Mouse (Mus musculus): ENCODE measurements at regions not wholly inside any gene's neighbourhood (a gene's known extent, or its start where the extent isn't known, plus 50 kb on each side); places are given as distances from the start of the nearest gene placed in this dataset.

- WGBS: 80% methylated on average over 3 of the region's 3 CpGs
- Histone ChIP-seq H3K9ac (replicated peaks; ENCODE audit: low read depth, low read length) (no peak overlapping the region), H3K4me1 (ENCODE audit: control insufficient read depth, insufficient read depth, low read length) (no peaks in the 10 kb centered on the region), H3K27ac (ENCODE audit: low read length) (no peak overlapping the region), H3K36me3 (ENCODE audit: control insufficient read depth, insufficient read depth, low read length) (no peaks in the 10 kb centered on the region), H3K4me3 (ENCODE audit: low read depth, low read length) (no peak overlapping the region), H3K27me3 (ENCODE audit: control insufficient read depth, insufficient read depth, low read length) (no peaks in the 10 kb centered on the region), H3K4me2 (replicated peaks; ENCODE audit: low read depth, low read length) (no peak overlapping the region), H3K9me3 (ENCODE audit: control insufficient read depth, low read depth, low read length) (no peaks in the 10 kb centered on the region)
- no peak for ATAC-seq (ENCODE audit: insufficient number of reproducible peaks, insufficient read depth, low FRiP score, low read depth)
Measured at GRCm38 (mm10) chr11:26826194-26826593, 232.4 kb upstream of the Vrk2 start.

DNA sequence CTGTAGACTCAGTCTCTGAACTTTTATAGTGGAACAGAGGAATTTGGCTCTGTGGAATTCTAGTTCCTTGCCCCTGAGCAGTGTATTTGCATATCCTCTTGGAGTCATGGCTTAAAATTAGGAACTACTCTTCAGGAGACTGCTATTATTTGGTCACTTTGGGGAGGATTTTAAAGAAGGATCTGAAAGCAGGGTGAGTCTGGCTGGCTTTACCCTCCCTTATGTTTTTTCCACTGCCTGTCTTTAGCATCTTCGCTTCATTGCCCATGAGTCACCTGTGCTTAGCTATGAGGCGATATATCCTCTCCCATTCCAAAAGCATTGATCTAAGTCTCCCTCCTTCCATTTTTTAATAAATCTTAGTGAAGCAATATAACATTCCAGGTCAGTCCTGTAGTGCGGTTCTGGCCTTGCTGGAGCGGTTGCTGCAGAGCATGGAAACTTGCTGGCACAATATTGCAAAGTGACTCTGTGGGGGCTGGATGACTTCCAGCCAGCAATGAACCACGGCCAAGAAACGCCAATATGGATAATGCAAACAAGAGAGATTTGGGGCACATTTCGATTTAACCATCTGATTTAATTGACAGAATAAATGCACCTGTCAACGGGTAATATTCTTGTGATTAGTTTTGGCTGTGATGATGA, 230.4 kb upstream of the Vrk2 start:
- H3K36me3 ChIP-seq (ENCODE audit: control insufficient read depth, insufficient read depth, low read length): no peaks in the 10 kb centered on the region
- H3K4me3 ChIP-seq (ENCODE audit: low read depth, low read length): no peak overlapping the region
- 84% methylated on average over 8 of the region's 8 CpGs for WGBS
- no peak overlapping the region for H3K27ac ChIP-seq (ENCODE audit: low read length)
- H3K4me2 ChIP-seq (replicated peaks; ENCODE audit: low read depth, low read length): no peak overlapping the region
- no peak for ATAC-seq (ENCODE audit: insufficient number of reproducible peaks, insufficient read depth, low FRiP score, low read depth)
- H3K9ac ChIP-seq (replicated peaks; ENCODE audit: low read depth, low read length): no peak overlapping the region
- no peaks in the 10 kb centered on the region for H3K4me1 ChIP-seq (ENCODE audit: control insufficient read depth, insufficient read depth, low read length)
- H3K27me3 ChIP-seq (ENCODE audit: control insufficient read depth, insufficient read depth, low read length): no peaks in the 10 kb centered on the region
- H3K9me3 ChIP-seq (ENCODE audit: control insufficient read depth, low read depth, low read length): no peaks in the 10 kb centered on the region

GRCm38 (mm10) chr11:26821091-26821490, 227.3 kb upstream of the Vrk2 start:
- H3K27ac ChIP-seq (ENCODE audit: low read length): no peak overlapping the region
- H3K27me3 ChIP-seq (ENCODE audit: control insufficient read depth, insufficient read depth, low read length): no peaks in the 10 kb centered on the region
- 70% methylated on average over 1 of the region's 1 CpGs for WGBS
- no peak overlapping the region for H3K4me3 ChIP-seq (ENCODE audit: low read depth, low read length)
- no peaks in the 10 kb centered on the region for H3K36me3 ChIP-seq (ENCODE audit: control insufficient read depth, insufficient read depth, low read length)
- ATAC-seq (ENCODE audit: insufficient number of reproducible peaks, insufficient read depth, low FRiP score, low read depth): no peak
- H3K4me2 ChIP-seq (replicated peaks; ENCODE audit: low read depth, low read length): no peak overlapping the region
- H3K9me3 ChIP-seq (ENCODE audit: control insufficient read depth, low read depth, low read length): no peaks in the 10 kb centered on the region
- no peak overlapping the region for H3K9ac ChIP-seq (replicated peaks; ENCODE audit: low read depth, low read length)
- H3K4me1 ChIP-seq (ENCODE audit: control insufficient read depth, insufficient read depth, low read length): no peaks in the 10 kb centered on the region

GRCm38 (mm10) chr11:26817316-26817715, 223.5 kb upstream of the Vrk2 start:
- H3K4me3 ChIP-seq (ENCODE audit: low read depth, low read length): no peak overlapping the region
- H3K27me3 ChIP-seq (ENCODE audit: control insufficient read depth, insufficient read depth, low read length): no peaks in the 10 kb centered on the region
- H3K9ac ChIP-seq (replicated peaks; ENCODE audit: low read depth, low read length): no peak overlapping the region
- H3K27ac ChIP-seq (ENCODE audit: low read length): no peak overlapping the region
- H3K4me2 ChIP-seq (replicated peaks; ENCODE audit: low read depth, low read length): no peak overlapping the region
- H3K9me3 ChIP-seq (ENCODE audit: control insufficient read depth, low read depth, low read length): no peaks in the 10 kb centered on the region
- no peak for ATAC-seq (ENCODE audit: insufficient number of reproducible peaks, insufficient read depth, low FRiP score, low read depth)
- no peaks in the 10 kb centered on the region for H3K4me1 ChIP-seq (ENCODE audit: control insufficient read depth, insufficient read depth, low read length)
- no peaks in the 10 kb centered on the region for H3K36me3 ChIP-seq (ENCODE audit: control insufficient read depth, insufficient read depth, low read length)

- 92% methylated on average over 8 of the region's 8 CpGs for WGBS
- Histone ChIP-seq H3K36me3 (ENCODE audit: control insufficient read depth, insufficient read depth, low read length) (no peaks in the 10 kb centered on the region), H3K27me3 (ENCODE audit: control insufficient read depth, insufficient read depth, low read length) (no peaks in the 10 kb centered on the region), H3K4me1 (ENCODE audit: control insufficient read depth, insufficient read depth, low read length) (no peaks in the 10 kb centered on the region), H3K9me3 (ENCODE audit: control insufficient read depth, low read depth, low read length) (no peaks in the 10 kb centered on the region), H3K4me3 (ENCODE audit: low read depth, low read length) (no peak overlapping the region), H3K9ac (replicated peaks; ENCODE audit: low read depth, low read length) (no peak overlapping the region), H3K4me2 (replicated peaks; ENCODE audit: low read depth, low read length) (no peak overlapping the region), H3K27ac (ENCODE audit: low read length) (no peak overlapping the region)
- no peak for ATAC-seq (ENCODE audit: insufficient number of reproducible peaks, insufficient read depth, low FRiP score, low read depth)
Measured at GRCm38 (mm10) chr11:26815104-26815503, 221.3 kb upstream of the Vrk2 start.

DNA sequence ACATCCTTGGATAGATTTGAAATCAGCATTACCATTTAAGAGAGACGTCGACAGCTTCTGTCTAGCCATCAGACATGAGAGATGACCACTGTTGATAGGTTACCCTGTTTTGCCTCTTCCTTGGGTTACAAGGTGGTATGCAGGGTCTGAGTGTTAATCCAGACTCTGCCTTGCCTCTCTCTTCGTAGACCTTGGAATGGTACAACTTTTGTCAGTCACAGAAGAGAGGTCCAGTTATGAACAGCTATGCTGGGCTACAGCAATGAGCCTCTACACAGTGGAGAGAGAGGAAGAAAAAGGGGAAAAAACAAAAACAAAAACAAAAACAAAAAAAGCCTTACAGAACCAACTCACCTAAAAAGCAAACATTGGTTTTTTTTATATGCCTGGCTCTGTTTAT, 220.8 kb upstream of the Vrk2 start:
- H3K9me3 ChIP-seq (ENCODE audit: control insufficient read depth, low read depth, low read length): no peaks in the 10 kb centered on the region
- H3K36me3 ChIP-seq (ENCODE audit: control insufficient read depth, insufficient read depth, low read length): no peaks in the 10 kb centered on the region
- no peak overlapping the region for H3K9ac ChIP-seq (replicated peaks; ENCODE audit: low read depth, low read length)
- H3K27me3 ChIP-seq (ENCODE audit: control insufficient read depth, insufficient read depth, low read length): no peaks in the 10 kb centered on the region
- H3K4me2 ChIP-seq (replicated peaks; ENCODE audit: low read depth, low read length): no peak overlapping the region
- ATAC-seq (ENCODE audit: insufficient number of reproducible peaks, insufficient read depth, low FRiP score, low read depth): no peak
- H3K4me1 ChIP-seq (ENCODE audit: control insufficient read depth, insufficient read depth, low read length): no peaks in the 10 kb centered on the region
- 79% methylated on average over 3 of the region's 3 CpGs for WGBS
- H3K27ac ChIP-seq (ENCODE audit: low read length): no peak overlapping the region
- H3K4me3 ChIP-seq (ENCODE audit: low read depth, low read length): no peak overlapping the region

DNA sequence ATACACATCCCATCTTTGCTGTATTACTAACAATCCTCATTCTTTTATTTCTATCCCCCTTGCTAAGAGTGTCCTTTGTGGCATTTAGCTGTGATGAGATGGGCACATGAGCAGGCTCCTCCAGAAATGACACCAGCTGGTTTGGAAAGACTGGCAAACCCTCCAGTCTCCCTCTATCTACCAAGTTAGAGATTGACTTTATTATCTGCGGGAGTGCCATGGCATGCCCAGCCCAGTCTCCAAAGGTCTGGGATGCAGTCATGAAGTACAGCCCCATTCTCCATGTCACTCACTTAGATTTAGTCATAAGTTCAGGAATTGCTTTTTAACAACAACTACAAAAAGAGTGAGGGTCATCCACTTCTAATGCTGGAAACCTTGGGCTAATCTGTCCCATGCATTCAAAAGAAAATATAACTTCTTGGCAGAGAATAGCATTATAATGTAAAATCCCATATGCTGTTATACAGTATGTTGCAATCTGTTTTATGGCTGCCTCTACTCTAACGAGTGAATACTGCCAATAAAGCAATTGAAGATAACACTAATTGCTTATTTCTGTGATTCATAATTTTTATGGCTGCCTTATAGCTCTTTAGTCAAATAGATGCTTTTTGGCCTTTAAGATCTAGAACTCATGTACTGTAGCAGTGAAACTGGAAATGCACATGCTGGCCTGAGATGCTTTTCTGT, 208.6 kb upstream of the Vrk2 start:
- H3K9me3 ChIP-seq (ENCODE audit: control insufficient read depth, low read depth, low read length): no peaks in the 10 kb centered on the region
- WGBS: 83% methylated on average over 2 of the region's 2 CpGs
- no peak overlapping the region for H3K27ac ChIP-seq (ENCODE audit: low read length)

GRCm38 (mm10) chr11:26800296-26800695, 206.5 kb upstream of the Vrk2 start:
- no peak overlapping the region for H3K4me2 ChIP-seq (replicated peaks; ENCODE audit: low read depth, low read length)
- no peak overlapping the region for H3K4me3 ChIP-seq (ENCODE audit: low read depth, low read length)
- H3K27ac ChIP-seq (ENCODE audit: low read length): no peak overlapping the region
- no peaks in the 10 kb centered on the region for H3K9me3 ChIP-seq (ENCODE audit: control insufficient read depth, low read depth, low read length)
- no peaks in the 10 kb centered on the region for H3K36me3 ChIP-seq (ENCODE audit: control insufficient read depth, insufficient read depth, low read length)
- no peaks in the 10 kb centered on the region for H3K4me1 ChIP-seq (ENCODE audit: control insufficient read depth, insufficient read depth, low read length)
- no peak for ATAC-seq (ENCODE audit: insufficient number of reproducible peaks, insufficient read depth, low FRiP score, low read depth)
- 67% methylated on average over 2 of the region's 2 CpGs for WGBS
- no peak overlapping the region for H3K9ac ChIP-seq (replicated peaks; ENCODE audit: low read depth, low read length)
- no peaks in the 10 kb centered on the region for H3K27me3 ChIP-seq (ENCODE audit: control insufficient read depth, insufficient read depth, low read length)

More for the DNA sequence above, 208.6 kb upstream of the Vrk2 start:
- no peaks in the 10 kb centered on the region for H3K27me3 ChIP-seq (ENCODE audit: control insufficient read depth, insufficient read depth, low read length)
- H3K4me2 ChIP-seq (replicated peaks; ENCODE audit: low read depth, low read length): no peak overlapping the region
- no peaks in the 10 kb centered on the region for H3K36me3 ChIP-seq (ENCODE audit: control insufficient read depth, insufficient read depth, low read length)
- H3K4me3 ChIP-seq (ENCODE audit: low read depth, low read length): no peak overlapping the region
- ATAC-seq (ENCODE audit: insufficient number of reproducible peaks, insufficient read depth, low FRiP score, low read depth): no peak
- no peak overlapping the region for H3K9ac ChIP-seq (replicated peaks; ENCODE audit: low read depth, low read length)
- H3K4me1 ChIP-seq (ENCODE audit: control insufficient read depth, insufficient read depth, low read length): no peaks in the 10 kb centered on the region

DNA sequence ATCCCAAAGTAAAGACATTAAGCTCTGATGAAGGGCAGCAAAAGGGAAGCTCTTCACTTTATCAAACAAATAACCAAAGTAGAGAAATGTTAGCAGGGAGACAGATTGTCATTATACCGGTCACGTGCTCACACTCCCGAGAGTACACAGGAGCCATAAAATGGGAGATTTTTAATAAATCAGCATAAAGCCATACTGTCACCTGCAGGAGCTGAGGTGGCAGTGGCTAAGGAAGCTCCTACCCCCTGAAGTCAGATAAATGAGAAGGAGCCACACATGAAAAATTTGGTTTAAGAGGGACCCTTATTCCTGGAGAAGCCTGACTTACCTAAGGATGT, 200.8 kb upstream of the Vrk2 start:
- Histone ChIP-seq H3K9ac (replicated peaks; ENCODE audit: low read depth, low read length) (no peak overlapping the region), H3K27ac (ENCODE audit: low read length) (no peak overlapping the region), H3K4me1 (ENCODE audit: control insufficient read depth, insufficient read depth, low read length) (no peaks in the 10 kb centered on the region), H3K4me3 (ENCODE audit: low read depth, low read length) (no peak overlapping the region), H3K27me3 (ENCODE audit: control insufficient read depth, insufficient read depth, low read length) (no peaks in the 10 kb centered on the region), H3K9me3 (ENCODE audit: control insufficient read depth, low read depth, low read length) (no peaks in the 10 kb centered on the region), H3K4me2 (replicated peaks; ENCODE audit: low read depth, low read length) (no peak overlapping the region), H3K36me3 (ENCODE audit: control insufficient read depth, insufficient read depth, low read length) (no peaks in the 10 kb centered on the region)
- WGBS: 76% methylated on average over 3 of the region's 3 CpGs
- ATAC-seq (ENCODE audit: insufficient number of reproducible peaks, insufficient read depth, low FRiP score, low read depth): no peak
